Mouse (Mus musculus): ENCODE results near the gene Phf14. TPM values are rescaled to one million over a fixed set of nuclear protein-coding genes. Genes with fewer than 3 reads are reported as not detected.

Phf14 gene
- total and polyA plus RNA-seq, 2 experiments from 2014 or later: 34.4 to 42.2 TPM

- H3K4me1 ChIP-seq (ENCODE audit: control insufficient read depth, insufficient read depth): no peaks in the 10 kb centered on the region
- H3K9ac ChIP-seq (replicated peaks; ENCODE audit: low read depth, low read length): no peak overlapping the region
- H3K4me3 ChIP-seq (ENCODE audit: low read depth, low read length): no peak overlapping the region
- no peak overlapping the region for H3K4me2 ChIP-seq (ENCODE audit: low read depth, low read length)
- H3K9me3 ChIP-seq (replicated peaks; ENCODE audit: control insufficient read depth, low read length): no peaks in the 10 kb centered on the region
- H3K27ac ChIP-seq (ENCODE audit: low read depth): no peak overlapping the region
- ATAC-seq (ENCODE audit: insufficient read depth, low read depth): no peak
- H3K27me3 ChIP-seq (ENCODE audit: control insufficient read depth, insufficient read depth, low read length): no peaks in the 10 kb centered on the region
- 0 out of 2 replicates have a peak, but pooled peaks cover 3% of the 10 kb centered on the region for H3K36me3 ChIP-seq (replicated peaks; ENCODE audit: control insufficient read depth, insufficient read depth, low read length)
- TF ChIP-seq EP300 (IDR thresholded peaks at IDR 0.05; ENCODE audit: low read depth): no peak
- TF ChIP-seq CTCF (IDR thresholded peaks at IDR 0.05; ENCODE audit: low read depth): no peak
- 90% methylated on average over 4 of the region's 4 CpGs for WGBS
- no peak for DNase-seq (ENCODE audit: low spot score)
Measured at GRCm38 (mm10) chr6:12067956-12068355, 160.3 kb downstream of the Phf14 start.

- Histone ChIP-seq H3K27ac (ENCODE audit: low read depth) (no peak overlapping the region), H3K36me3 (replicated peaks; ENCODE audit: control insufficient read depth, insufficient read depth, low read length) (0 out of 2 replicates have a peak, but pooled peaks cover 3% of the 10 kb centered on the region), H3K27me3 (ENCODE audit: control insufficient read depth, insufficient read depth, low read length) (no peaks in the 10 kb centered on the region), H3K4me1 (ENCODE audit: control insufficient read depth, insufficient read depth) (no peaks in the 10 kb centered on the region), H3K4me2 (ENCODE audit: low read depth, low read length) (no peak overlapping the region), H3K4me3 (ENCODE audit: low read depth, low read length) (no peak overlapping the region), H3K9ac (replicated peaks; ENCODE audit: low read depth, low read length) (no peak overlapping the region), H3K9me3 (replicated peaks; ENCODE audit: control insufficient read depth, low read length) (no peaks in the 10 kb centered on the region)
- ATAC-seq (ENCODE audit: insufficient read depth, low read depth) (no peak), DNase-seq (ENCODE audit: low spot score) (no peak)
- TF ChIP-seq EP300 (IDR thresholded peaks at IDR 0.05; ENCODE audit: low read depth): no peak
- TF ChIP-seq CTCF (IDR thresholded peaks at IDR 0.05; ENCODE audit: low read depth): no peak
- 46% methylated on average over 2 of the region's 2 CpGs for WGBS
Measured at GRCm38 (mm10) chr6:12069357-12069756, 161.7 kb downstream of the Phf14 start.

- ATAC-seq (ENCODE audit: insufficient read depth, low read depth): no peak
- 91% methylated on average over 5 of the region's 5 CpGs for WGBS
Measured at GRCm38 (mm10) chr6:12074599-12074998, 167.0 kb downstream of the Phf14 start.

GRCm38 (mm10) chr6:12077338-12077737, 169.7 kb downstream of the Phf14 start:
- Histone ChIP-seq H3K27me3 (ENCODE audit: control insufficient read depth, insufficient read depth, low read length) (no peaks in the 10 kb centered on the region), H3K9ac (replicated peaks; ENCODE audit: low read depth, low read length) (no peak overlapping the region), H3K9me3 (replicated peaks; ENCODE audit: control insufficient read depth, low read length) (no peaks in the 10 kb centered on the region), H3K4me1 (ENCODE audit: control insufficient read depth, insufficient read depth) (no peaks in the 10 kb centered on the region), H3K27ac (ENCODE audit: low read depth) (no peak overlapping the region), H3K4me3 (ENCODE audit: low read depth, low read length) (no peak overlapping the region), H3K4me2 (ENCODE audit: low read depth, low read length) (no peak overlapping the region), H3K36me3 (replicated peaks; ENCODE audit: control insufficient read depth, insufficient read depth, low read length) (peaks cover 6% of the 10 kb centered on the region; the same call in 1 of the 2 replicates)
- DNase-seq (ENCODE audit: low spot score): no peak
- 64% methylated on average over 7 of the region's 7 CpGs for WGBS
- TF ChIP-seq CTCF (IDR thresholded peaks at IDR 0.05; ENCODE audit: low read depth): no peak
- TF ChIP-seq EP300 (IDR thresholded peaks at IDR 0.05; ENCODE audit: low read depth): no peak
- no peak for ATAC-seq (ENCODE audit: insufficient read depth, low read depth)

More at GRCm38 (mm10) chr6:12074599-12074998, 167.0 kb downstream of the Phf14 start:
- H3K4me1 ChIP-seq (ENCODE audit: control insufficient read depth, insufficient read depth): no peaks in the 10 kb centered on the region
- H3K4me2 ChIP-seq (ENCODE audit: low read depth, low read length): no peak overlapping the region
- TF ChIP-seq CTCF (IDR thresholded peaks at IDR 0.05; ENCODE audit: low read depth): no peak
- TF ChIP-seq EP300 (IDR thresholded peaks at IDR 0.05; ENCODE audit: low read depth): no peak
- no peaks in the 10 kb centered on the region for H3K9me3 ChIP-seq (replicated peaks; ENCODE audit: control insufficient read depth, low read length)
- no peak for DNase-seq (ENCODE audit: low spot score)
- no peaks in the 10 kb centered on the region for H3K27me3 ChIP-seq (ENCODE audit: control insufficient read depth, insufficient read depth, low read length)
- no peak overlapping the region for H3K27ac ChIP-seq (ENCODE audit: low read depth)
- H3K4me3 ChIP-seq (ENCODE audit: low read depth, low read length): no peak overlapping the region
- H3K36me3 ChIP-seq (replicated peaks; ENCODE audit: control insufficient read depth, insufficient read depth, low read length): 0 out of 2 replicates have a peak, but pooled peaks cover 3% of the 10 kb centered on the region
- H3K9ac ChIP-seq (replicated peaks; ENCODE audit: low read depth, low read length): no peak overlapping the region

- no peak overlapping the region for H3K27ac ChIP-seq (ENCODE audit: low read depth)
- no peaks in the 10 kb centered on the region for H3K4me1 ChIP-seq (ENCODE audit: control insufficient read depth, insufficient read depth)
- no peak overlapping the region for H3K4me3 ChIP-seq (ENCODE audit: low read depth, low read length)
- H3K9ac ChIP-seq (replicated peaks; ENCODE audit: low read depth, low read length): no peak overlapping the region
- no peaks in the 10 kb centered on the region for H3K27me3 ChIP-seq (ENCODE audit: control insufficient read depth, insufficient read depth, low read length)
- H3K36me3 ChIP-seq (replicated peaks; ENCODE audit: control insufficient read depth, insufficient read depth, low read length): peaks cover 6% of the 10 kb centered on the region; the same call in 1 of the 2 replicates
- no peak for TF ChIP-seq EP300 (IDR thresholded peaks at IDR 0.05; ENCODE audit: low read depth)
- TF ChIP-seq CTCF (IDR thresholded peaks at IDR 0.05; ENCODE audit: low read depth): no peak
- no peak for ATAC-seq (ENCODE audit: insufficient read depth, low read depth)
- H3K9me3 ChIP-seq (replicated peaks; ENCODE audit: control insufficient read depth, low read length): no peaks in the 10 kb centered on the region
- WGBS: 79% methylated on average over 8 of the region's 8 CpGs
- no peak for DNase-seq (ENCODE audit: low spot score)
- no peak overlapping the region for H3K4me2 ChIP-seq (ENCODE audit: low read depth, low read length)
Measured at GRCm38 (mm10) chr6:12077880-12078618, 170.4 kb downstream of the Phf14 start.

Data from heart, postnatal 0 days (tissue).